Mouse (Mus musculus) bone marrow, adult 2 months (tissue): ENCODE data around the gene Olfr1417. TPM values are rescaled to one million over a fixed set of nuclear protein-coding genes. Genes with fewer than 3 reads are reported as not detected.

Source experiments
- H3K27ac ChIP-seq: fragments of 200-500 bp; 2 replicates; pipeline ENCODE4 v1.5.1; 2012; ENCODE audit warnings: low read depth, mild to moderate bottlenecking, control low read depth, inconsistent platforms, low read length; ENCODE audit not compliant: control insufficient read depth, poor library complexity, insufficient read depth
- H3K4me1 ChIP-seq: fragments of 200-500 bp; 2 replicates; pipeline ENCODE4 v1.6.1; 2011; ENCODE audit warnings: low read length; ENCODE audit not compliant: control insufficient read depth, insufficient read depth
- H3K4me3 ChIP-seq: fragments of 200-500 bp; replicated peaks from 2 replicates; pipeline ENCODE3; 2011; ENCODE audit warnings: mild to moderate bottlenecking, low read depth, low read length, control low read depth; ENCODE audit not compliant: control insufficient read depth
- CTCF ChIP-seq: fragments of 200-500 bp; IDR thresholded peaks from 2 replicates; pipeline ENCODE4 v1.5.1; 2011; ENCODE audit warnings: low read length, control low read depth; ENCODE audit not compliant: control insufficient read depth, insufficient read depth
- POLR2A ChIP-seq: fragments of 200-500 bp; IDR thresholded peaks from 2 replicates; pipeline ENCODE4 v1.6.1; 2011; ENCODE audit warnings: low read depth, mild to moderate bottlenecking, control low read depth, low read length, borderline replicate concordance; ENCODE audit not compliant: control insufficient read depth
- WGBS: fragments of 180-500 bp; shearing (Covaris S2); methylation state at CpG from one replicate; pipeline ENCODE4 v1.1.7; 2018; 5-methylcytosine and 5-hydroxymethylcytosine counted together
- polyA plus RNA-seq: library from polyadenylated mRNA; stranded (reverse); fragments of >200 nt; gene quantifications from 2 replicates; pipeline ENCODE4 v1.2.4, GENCODE M21; 2011; ENCODE audit warnings: low replicate concordance; ENCODE audit not compliant: missing spikeins, insufficient read depth, insufficient read length

Gene Olfr1417
- polyA plus RNA-seq, 1 experiment: not detected

- Histone ChIP-seq H3K4me3 (no peak overlapping the region), H3K4me1 (no peaks in the 10 kb centered on the region; the same call in 1 of the 2 replicates), H3K27ac (no peak overlapping the region)
- 70% methylated on average over 6 of the region's 6 CpGs for WGBS
- TF ChIP-seq POLR2A (no peak), CTCF (no peak)
Observed at GRCm38 (mm10) chr19:11816706-11817105, 22.3 kb downstream of the Olfr1417 start.

GRCm38 (mm10) chr19:11814742-11815333, 24.2 kb downstream of the Olfr1417 start:
- WGBS: 77% methylated on average over 6 of the region's 6 CpGs
- Histone ChIP-seq H3K4me1 (no peaks in the 10 kb centered on the region; the same call in 1 of the 2 replicates), H3K27ac (no peak overlapping the region), H3K4me3 (no peak overlapping the region)
- TF ChIP-seq CTCF (no peak), POLR2A (no peak)

- H3K4me3 ChIP-seq: no peak overlapping the region
- WGBS: 41% methylated on average over 8 of the region's 8 CpGs
- no peaks in the 10 kb centered on the region; the same call in 1 of the 2 replicates for H3K4me1 ChIP-seq
- no peak for TF ChIP-seq POLR2A
- no peak for TF ChIP-seq CTCF
- no peak overlapping the region for H3K27ac ChIP-seq
Observed at GRCm38 (mm10) chr19:11813649-11814048, 25.4 kb downstream of the Olfr1417 start.

- 81% methylated on average over 4 of the region's 4 CpGs for WGBS
- TF ChIP-seq CTCF (no peak), POLR2A (no peak)
- Histone ChIP-seq H3K4me3 (no peak overlapping the region), H3K4me1 (peaks cover 2% of the 10 kb centered on the region), H3K27ac (no peak overlapping the region)
Observed at GRCm38 (mm10) chr19:11813136-11813535, 25.9 kb downstream of the Olfr1417 start.

GRCm38 (mm10) chr19:11811688-11812365, 27.2 kb downstream of the Olfr1417 start:
- Histone ChIP-seq H3K27ac (no peak overlapping the region), H3K4me1 (peaks cover 5% of the 10 kb centered on the region), H3K4me3 (no peak overlapping the region)
- WGBS: 42% methylated on average over 5 of the region's 5 CpGs
- TF ChIP-seq POLR2A (no peak), CTCF (no peak)

- TF ChIP-seq POLR2A (no peak), CTCF (no peak)
- WGBS: 68% methylated on average over 1 of the region's 1 CpGs
- peaks cover 5% of the 10 kb centered on the region for H3K4me1 ChIP-seq
- no peak overlapping the region for H3K4me3 ChIP-seq
- H3K27ac ChIP-seq: no peak overlapping the region; the same call in 1 of the 2 replicates
Observed at GRCm38 (mm10) chr19:11810856-11811255, 28.2 kb downstream of the Olfr1417 start.

- Histone ChIP-seq H3K27ac (no peak overlapping the region; the same call in 1 of the 2 replicates), H3K4me3 (no peak overlapping the region), H3K4me1 (peaks cover 5% of the 10 kb centered on the region)
- WGBS: 28% methylated on average over 5 of the region's 5 CpGs
- TF ChIP-seq POLR2A: no peak
- no peak for TF ChIP-seq CTCF
Observed at GRCm38 (mm10) chr19:11810003-11810758, 28.8 kb downstream of the Olfr1417 start.

- TF ChIP-seq POLR2A (no peak), CTCF (no peak)
- 24% methylated on average over 2 of the region's 2 CpGs for WGBS
- no peak overlapping the region for H3K4me3 ChIP-seq
- peaks cover 5% of the 10 kb centered on the region for H3K4me1 ChIP-seq
- no peak overlapping the region for H3K27ac ChIP-seq
Observed at GRCm38 (mm10) chr19:11808452-11808851, 30.6 kb downstream of the Olfr1417 start.
